Mouse (Mus musculus) layer of hippocampus, adult 9-10 months (tissue): ENCODE measurements around the gene Cacna1c.

Source experiments
- DNase-seq: peaks from one replicate; pipeline ENCODE4 v3.0.0; 2022; ENCODE audit warnings: low spot score

Gene Cacna1c

GRCm38 (mm10) chr6:118848640-118849039 is 347.6 kb downstream of the Cacna1c start:
- no peak for DNase-seq

GRCm38 (mm10) chr6:118847751-118848150 is 348.5 kb downstream of the Cacna1c start:
- DNase-seq = no peak

DNA sequence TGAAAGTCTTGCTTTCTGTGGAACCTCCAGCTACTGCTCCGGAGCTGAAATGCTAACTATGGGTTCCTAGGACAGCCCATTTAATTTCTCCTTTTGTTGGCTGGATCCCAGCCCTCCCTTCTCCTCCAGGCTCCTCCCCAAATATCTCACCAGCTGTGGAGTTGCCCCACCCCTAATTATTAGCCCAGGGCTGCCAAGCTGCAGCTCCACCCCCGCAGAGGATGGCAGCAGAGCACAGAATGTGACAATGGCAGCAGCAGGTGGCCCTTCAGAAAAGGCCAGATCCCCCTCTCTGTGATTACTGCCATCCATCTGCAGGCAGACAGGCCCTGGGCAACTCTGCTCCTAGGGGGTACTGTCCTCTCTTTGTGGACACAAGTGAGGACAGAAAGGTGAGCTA is 350.4 kb downstream of the Cacna1c start:
- DNase-seq = no peak

GRCm38 (mm10) chr6:118845180-118845579 is 351.0 kb downstream of the Cacna1c start:
- DNase-seq = no peak

DNA sequence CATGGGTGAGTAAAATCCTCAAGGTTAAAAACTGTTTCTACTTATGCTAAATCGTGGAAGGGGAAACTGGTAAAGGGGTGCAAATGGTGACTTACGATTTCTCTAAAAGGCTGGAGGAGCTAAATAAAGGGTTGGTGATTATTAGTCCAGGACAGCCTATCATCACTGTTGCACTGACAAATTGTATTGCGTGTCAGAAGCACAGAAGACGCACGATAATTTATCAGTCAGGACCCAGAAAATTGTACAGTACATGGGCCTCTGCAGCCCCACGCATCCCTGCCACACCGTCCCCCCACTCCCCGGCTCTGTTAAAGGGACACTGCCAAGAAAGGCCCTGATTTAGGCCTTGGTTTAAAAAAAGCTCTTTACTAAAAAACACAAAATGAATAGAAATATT is 352.7 kb downstream of the Cacna1c start:
- no peak for DNase-seq

- DNase-seq = no peak
Observed at GRCm38 (mm10) chr6:118841892-118842291, 354.3 kb downstream of the Cacna1c start.

- no peak for DNase-seq
Observed at GRCm38 (mm10) chr6:118838919-118839915, 357.0 kb downstream of the Cacna1c start.

GRCm38 (mm10) chr6:118836693-118837092 is 359.5 kb downstream of the Cacna1c start:
- no peak for DNase-seq

GRCm38 (mm10) chr6:118834046-118834445 is 362.2 kb downstream of the Cacna1c start:
- DNase-seq = no peak

- DNase-seq = no peak
Observed at GRCm38 (mm10) chr6:118833049-118833448, 363.2 kb downstream of the Cacna1c start.

DNA sequence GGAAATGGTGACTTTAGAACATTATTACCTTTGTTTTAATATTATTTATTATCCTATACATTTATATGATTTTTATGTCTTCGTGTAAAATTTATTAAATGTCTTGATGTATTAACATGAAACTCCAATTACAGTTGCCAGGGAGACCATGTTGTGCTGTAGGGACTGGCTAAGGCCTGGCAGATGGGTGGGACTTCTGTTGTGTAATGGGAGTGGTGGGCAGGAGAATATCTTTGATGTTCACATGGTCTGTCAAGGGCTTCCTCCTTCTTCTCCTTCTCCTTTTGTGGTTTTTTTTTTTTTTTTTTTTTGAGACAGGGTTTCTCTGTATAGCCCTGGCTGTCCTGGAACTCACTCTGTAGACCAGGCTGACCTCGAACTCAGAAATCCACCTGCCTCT is 363.6 kb downstream of the Cacna1c start:
- DNase-seq = no peak

DNA sequence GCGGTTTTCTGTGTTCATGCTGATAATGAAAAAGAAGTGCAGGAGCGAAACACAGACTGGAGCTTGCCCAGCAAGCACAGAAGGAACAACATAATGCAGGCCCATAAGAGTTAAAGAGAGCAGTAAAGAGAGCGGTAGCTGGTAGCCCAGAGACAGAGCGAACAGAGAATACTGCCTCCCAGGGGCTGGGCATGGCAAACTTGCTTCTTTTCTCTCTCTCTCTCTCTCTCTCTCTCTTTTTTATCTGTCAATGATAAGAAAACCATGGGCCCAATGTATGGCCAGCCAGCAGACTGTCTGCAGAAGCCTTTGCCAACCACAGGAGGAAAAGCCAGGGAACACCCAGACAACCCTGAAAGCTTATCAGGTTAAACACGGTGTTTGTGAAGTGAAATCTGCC is 365.4 kb downstream of the Cacna1c start:
- DNase-seq = no peak

DNA sequence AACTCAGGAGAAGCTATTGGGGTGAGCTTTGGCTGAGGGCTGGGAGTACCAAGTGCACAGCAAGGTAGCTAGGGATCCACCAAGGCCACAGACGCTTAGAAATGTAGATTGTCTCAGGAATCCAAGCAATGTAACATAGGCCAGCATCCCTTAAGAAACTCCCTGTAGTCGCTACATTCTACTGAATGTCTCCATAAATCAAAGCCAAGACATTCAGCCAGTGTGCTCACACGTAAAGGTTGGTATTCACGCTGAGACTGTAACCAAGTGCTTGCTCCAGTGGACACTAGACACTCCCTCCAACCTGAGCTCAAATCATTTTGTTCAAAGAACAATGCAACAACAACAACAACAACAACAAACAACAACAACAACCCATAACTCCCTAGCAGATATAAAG is 368.0 kb downstream of the Cacna1c start:
- DNase-seq = no peak

GRCm38 (mm10) chr6:118827560-118827959 is 368.7 kb downstream of the Cacna1c start:
- no peak for DNase-seq

GRCm38 (mm10) chr6:118825400-118825871 is 370.8 kb downstream of the Cacna1c start:
- no peak for DNase-seq

- no peak for DNase-seq
Observed at GRCm38 (mm10) chr6:118821536-118821935, 374.7 kb downstream of the Cacna1c start.

DNA sequence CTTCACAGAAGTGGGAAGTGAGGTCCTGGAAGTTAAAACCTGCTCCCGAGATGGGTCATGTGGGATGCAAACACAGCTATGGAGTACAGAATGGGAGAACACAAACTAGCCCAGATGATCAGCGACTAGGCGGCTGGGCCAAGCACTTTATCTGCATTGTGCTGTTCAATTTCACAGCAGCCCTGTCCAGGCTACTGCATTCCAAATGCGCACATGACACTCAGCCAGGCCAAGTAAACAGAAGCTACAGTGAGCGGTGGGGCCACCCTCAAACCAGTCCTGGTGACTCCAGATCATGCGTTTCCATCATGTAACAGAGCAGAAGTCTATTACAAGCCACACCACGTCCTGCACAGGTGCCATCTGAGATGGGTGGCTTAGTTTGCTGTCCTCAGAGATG is 376.6 kb downstream of the Cacna1c start:
- DNase-seq = no peak

DNA sequence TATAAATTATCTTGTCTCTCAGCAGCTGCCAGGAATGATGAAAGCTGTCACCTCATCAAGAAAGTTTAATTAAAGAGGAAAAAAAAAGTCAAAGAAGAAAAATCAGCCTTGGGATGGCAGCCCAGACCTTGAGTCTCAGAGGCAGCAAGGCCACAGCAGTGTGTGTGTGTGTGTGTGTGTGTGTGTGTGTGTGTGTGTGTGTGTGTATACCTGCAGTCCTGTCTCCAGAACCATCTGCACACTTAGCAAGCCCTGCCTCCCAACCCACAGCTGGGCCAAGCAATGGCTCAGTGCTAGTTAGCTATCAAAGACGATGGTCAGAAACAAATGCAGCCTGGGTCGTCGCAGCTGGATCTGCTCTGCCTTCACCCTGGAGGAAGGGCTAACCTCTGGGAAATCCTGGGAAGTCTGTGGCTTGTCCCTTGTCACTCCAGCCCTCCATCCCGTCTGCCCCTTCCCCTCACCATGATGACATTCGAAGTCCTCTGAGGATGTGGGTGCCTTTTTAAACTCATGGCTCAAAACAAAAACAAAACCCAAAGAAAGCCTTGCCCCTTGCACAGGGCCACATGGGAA is 378.2 kb downstream of the Cacna1c start:
- DNase-seq = no peak

- DNase-seq = no peak
Observed at GRCm38 (mm10) chr6:118816253-118816652, 380.0 kb downstream of the Cacna1c start.

DNA sequence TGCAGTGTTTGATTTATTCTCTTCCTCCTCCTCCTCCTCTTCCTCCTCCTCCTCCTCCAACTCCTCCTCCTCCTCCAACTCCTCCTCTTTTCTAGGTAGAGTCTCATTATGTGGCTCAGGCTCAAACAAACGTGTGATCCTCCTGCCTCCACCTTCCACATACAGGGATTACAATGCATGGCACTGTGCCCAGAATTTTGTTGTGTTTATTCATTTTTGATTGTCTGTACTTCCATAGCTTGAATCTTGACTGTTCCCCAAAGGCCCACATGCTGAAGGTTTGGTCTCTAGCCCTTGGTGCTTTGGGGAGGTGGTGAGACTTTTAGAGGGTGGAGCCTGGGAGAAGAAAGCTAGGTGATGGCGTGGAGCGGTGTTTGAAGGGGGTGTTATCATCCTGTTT is 383.7 kb downstream of the Cacna1c start:
- DNase-seq = no peak

DNA sequence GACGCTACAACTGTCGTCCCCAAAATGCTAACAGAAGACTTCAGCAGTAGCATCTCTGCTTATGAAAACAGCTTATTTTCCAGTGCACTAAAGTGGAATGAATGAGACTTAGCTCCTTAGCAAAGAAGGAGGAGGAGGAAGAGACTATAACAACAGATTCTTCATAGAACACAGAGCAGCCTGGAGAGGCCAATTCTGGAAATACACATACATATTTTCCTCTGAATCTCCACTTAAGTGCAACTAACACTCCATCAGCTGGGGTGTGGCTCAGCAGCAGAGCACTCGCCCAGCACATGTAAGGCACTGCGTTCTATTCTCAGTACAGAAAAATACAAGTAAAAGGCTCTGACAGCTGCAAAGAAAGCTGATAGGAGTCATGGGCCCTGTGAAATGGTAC is 384.2 kb downstream of the Cacna1c start:
- no peak for DNase-seq

DNA sequence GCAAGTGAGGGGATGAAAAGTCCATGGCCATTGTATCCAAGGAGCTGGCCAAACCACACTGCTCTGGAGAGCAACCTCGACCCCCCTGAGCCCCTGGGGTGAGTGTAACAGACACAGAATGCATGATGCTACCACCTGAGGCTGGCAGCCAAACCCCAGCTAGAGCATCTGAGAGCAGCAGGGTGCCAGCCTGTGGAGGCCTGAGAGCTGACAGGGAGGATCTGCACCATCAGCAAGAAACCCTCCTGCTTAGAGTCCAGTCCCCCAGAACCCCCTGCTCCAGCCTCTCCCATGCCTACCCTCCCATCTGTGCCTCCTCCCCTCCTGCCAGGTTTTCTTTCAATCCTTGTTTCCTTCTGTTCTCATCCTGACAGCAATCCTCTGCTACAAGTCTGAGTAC is 385.4 kb downstream of the Cacna1c start:
- no peak for DNase-seq

- DNase-seq = no peak
Observed at GRCm38 (mm10) chr6:118805139-118805538, 391.1 kb downstream of the Cacna1c start.
